Mouse (Mus musculus) T-helper 1 cell (primary cell): ENCODE results near the gene Clasp1.

ENCODE experiments used
- in situ Hi-C: fragments of 300-600 bp; cut with MboI, MseI; formaldehyde crosslinking; loops from one replicate; pipeline ENCODE4 v1.15.1; 2025; ENCODE audit warnings: high pct_unique_total_duplicates

Gene Clasp1

GRCm38 (mm10) chr1:118401991-118402390 is 13.1 kb downstream of the Clasp1 start:
- in situ Hi-C loops: no loop called here

- in situ Hi-C loops: no loop called here
Observed at GRCm38 (mm10) chr1:118402556-118402955, 13.7 kb downstream of the Clasp1 start.

GRCm38 (mm10) chr1:118402966-118403365 is 14.1 kb downstream of the Clasp1 start:
- in situ Hi-C loops: no loop called here

- in situ Hi-C loops: no loop called here
Observed at GRCm38 (mm10) chr1:118403440-118403839, 14.6 kb downstream of the Clasp1 start.

GRCm38 (mm10) chr1:118407586-118408250 is 18.9 kb downstream of the Clasp1 start:
- in situ Hi-C loops: no loop called here

GRCm38 (mm10) chr1:118409249-118409648 is 20.4 kb downstream of the Clasp1 start:
- in situ Hi-C loops: no loop called here

GRCm38 (mm10) chr1:118410824-118411223 is 22.0 kb downstream of the Clasp1 start:
- in situ Hi-C loops: no loop called here

GRCm38 (mm10) chr1:118413169-118413568 is 24.3 kb downstream of the Clasp1 start:
- in situ Hi-C loops: no loop called here

GRCm38 (mm10) chr1:118417047-118417730 is 28.3 kb downstream of the Clasp1 start:
- in situ Hi-C loops: no loop called here

GRCm38 (mm10) chr1:118419399-118419798 is 30.5 kb downstream of the Clasp1 start:
- in situ Hi-C loops: no loop called here

- in situ Hi-C loops: no loop called here
Observed at GRCm38 (mm10) chr1:118421149-118421548, 32.3 kb downstream of the Clasp1 start.

- in situ Hi-C loops: no loop called here
Observed at GRCm38 (mm10) chr1:118422812-118423211, 34.0 kb downstream of the Clasp1 start.

- in situ Hi-C loops: loop anchor here (25.0 kb wide), 1 partner anchor 1464 kb away; no protein-coding TSS in a partner anchor
Observed at GRCm38 (mm10) chr1:118425982-118426381, 37.1 kb downstream of the Clasp1 start.

GRCm38 (mm10) chr1:118428354-118429084 is 39.7 kb downstream of the Clasp1 start:
- in situ Hi-C loops: loop anchor here (25.0 kb wide), 1 partner anchor 1466 kb away; no protein-coding TSS in a partner anchor

GRCm38 (mm10) chr1:118431548-118431947 is 42.7 kb downstream of the Clasp1 start:
- in situ Hi-C loops: loop anchor here (25.0 kb wide), 1 partner anchor 1469 kb away; no protein-coding TSS in a partner anchor

- in situ Hi-C loops: loop anchor here (25.0 kb wide), 1 partner anchor 1473 kb away; no protein-coding TSS in a partner anchor
Observed at GRCm38 (mm10) chr1:118435001-118435473, 46.2 kb downstream of the Clasp1 start.

- in situ Hi-C loops: loop anchor here (25.0 kb wide), 1 partner anchor 1476 kb away; no protein-coding TSS in a partner anchor
Observed at GRCm38 (mm10) chr1:118437856-118438255, 49.0 kb downstream of the Clasp1 start.

- in situ Hi-C loops: loop anchor here (25.0 kb wide), 1 partner anchor 1476 kb away; no protein-coding TSS in a partner anchor
Observed at GRCm38 (mm10) chr1:118438332-118438731, 49.5 kb downstream of the Clasp1 start.

GRCm38 (mm10) chr1:118440547-118440946 is 51.7 kb downstream of the Clasp1 start:
- in situ Hi-C loops: loop anchor here (25.0 kb wide), 1 partner anchor 1478 kb away; no protein-coding TSS in a partner anchor

- in situ Hi-C loops: loop anchor here (25.0 kb wide), 1 partner anchor 1482 kb away; no protein-coding TSS in a partner anchor
Observed at GRCm38 (mm10) chr1:118444420-118444819, 55.6 kb downstream of the Clasp1 start.

- in situ Hi-C loops: loop anchor here (25.0 kb wide), 1 partner anchor 1483 kb away; no protein-coding TSS in a partner anchor
Observed at GRCm38 (mm10) chr1:118444988-118445387, 56.1 kb downstream of the Clasp1 start.

- in situ Hi-C loops: loop anchor here (25.0 kb wide), 1 partner anchor 1483 kb away; no protein-coding TSS in a partner anchor
Observed at GRCm38 (mm10) chr1:118445441-118445840, 56.6 kb downstream of the Clasp1 start.
